Mouse (Mus musculus) frontal cortex, postnatal 25 days (tissue): ENCODE measurements at regions not wholly inside any gene's neighbourhood (a gene's known extent, or its start where the extent isn't known, plus 50 kb on each side); places are given as distances from the start of the nearest gene placed in this dataset.
"Not testable (repeated sequence)": the region's sequence is repeated elsewhere in the genome, so short reads cannot be mapped to it uniquely, and the experiment has no call there.

Experiments used
- DNase-seq, 2 experiments: peaks; one replicate each; pipeline ENCODE4 v3.0.0; 2022; ENCODE audit warnings: low spot score in 2 of 2

- DNase-seq, result no peak
Measured at GRCm38 (mm10) chr7:73688451-73688850, 51.7 kb upstream of the Fam174b start.

- not testable (repeated sequence) for DNase-seq
Measured at GRCm38 (mm10) chr7:73686245-73686644, 53.9 kb upstream of the Fam174b start.

- DNase-seq, result no peak
Measured at GRCm38 (mm10) chr7:73682756-73683155, 57.3 kb upstream of the Fam174b start.

GRCm38 (mm10) chr7:73670598-73670997 lies 69.5 kb upstream of the Fam174b start:
- no peak for DNase-seq

GRCm38 (mm10) chr7:73668791-73669190 lies 71.3 kb upstream of the Fam174b start:
- no peak for DNase-seq

- DNase-seq, result no peak
Measured at GRCm38 (mm10) chr7:73666921-73667675, 73.0 kb upstream of the Fam174b start.

- no peak for DNase-seq
Measured at GRCm38 (mm10) chr7:73664962-73665361, 75.1 kb upstream of the Fam174b start.

- DNase-seq, result no peak
Measured at GRCm38 (mm10) chr7:73662536-73662935, 77.6 kb upstream of the Fam174b start.

- no peak for DNase-seq
Measured at GRCm38 (mm10) chr7:73661901-73662300, 78.2 kb upstream of the Fam174b start.

- no peak for DNase-seq
Measured at GRCm38 (mm10) chr7:73659551-73659950, 80.6 kb upstream of the Fam174b start.

- DNase-seq, result no peak
Measured at GRCm38 (mm10) chr7:73657283-73657682, 82.8 kb upstream of the Fam174b start.

- DNase-seq, result not testable (repeated sequence)
Measured at GRCm38 (mm10) chr7:73656424-73656795, 83.7 kb upstream of the Fam174b start.

- peak; percentile 58 to 64 for DNase-seq
Measured at GRCm38 (mm10) chr7:73655787-73656423, 84.2 kb upstream of the Fam174b start.

- DNase-seq, result peak in 1 of 2 experiments; percentile 30
Measured at GRCm38 (mm10) chr7:73654193-73654871, 85.8 kb upstream of the Fam174b start.

GRCm38 (mm10) chr7:73650909-73651308 lies 89.2 kb upstream of the Fam174b start:
- DNase-seq, result no peak

GRCm38 (mm10) chr7:73648010-73648409 lies 92.1 kb upstream of the Fam174b start:
- DNase-seq, result peak; percentile 82 to 85

GRCm38 (mm10) chr7:73647140-73647539 lies 93.0 kb upstream of the Fam174b start:
- DNase-seq, result no peak

- no peak for DNase-seq
Measured at GRCm38 (mm10) chr7:73646711-73647110, 93.4 kb upstream of the Fam174b start.

- DNase-seq, result no peak
Measured at GRCm38 (mm10) chr7:73644362-73644904, 95.7 kb upstream of the Fam174b start.

GRCm38 (mm10) chr7:73643993-73644335 lies 96.1 kb upstream of the Fam174b start:
- DNase-seq, result no peak

- no peak for DNase-seq
Measured at GRCm38 (mm10) chr7:73643306-73643992, 96.7 kb upstream of the Fam174b start.

GRCm38 (mm10) chr7:73640194-73640593 lies 98.6 kb upstream of the Chd2 start:
- DNase-seq, result no peak
